Mouse (Mus musculus): Measurements from ENCODE around the gene Cyp2f2. TPM values are rescaled to one million over a fixed set of nuclear protein-coding genes. Genes with fewer than 3 reads are reported as not detected.

The Cyp2f2 gene
- polyA plus RNA-seq, 2 experiments, result 0.11 TPM; not detected in 1

DNA sequence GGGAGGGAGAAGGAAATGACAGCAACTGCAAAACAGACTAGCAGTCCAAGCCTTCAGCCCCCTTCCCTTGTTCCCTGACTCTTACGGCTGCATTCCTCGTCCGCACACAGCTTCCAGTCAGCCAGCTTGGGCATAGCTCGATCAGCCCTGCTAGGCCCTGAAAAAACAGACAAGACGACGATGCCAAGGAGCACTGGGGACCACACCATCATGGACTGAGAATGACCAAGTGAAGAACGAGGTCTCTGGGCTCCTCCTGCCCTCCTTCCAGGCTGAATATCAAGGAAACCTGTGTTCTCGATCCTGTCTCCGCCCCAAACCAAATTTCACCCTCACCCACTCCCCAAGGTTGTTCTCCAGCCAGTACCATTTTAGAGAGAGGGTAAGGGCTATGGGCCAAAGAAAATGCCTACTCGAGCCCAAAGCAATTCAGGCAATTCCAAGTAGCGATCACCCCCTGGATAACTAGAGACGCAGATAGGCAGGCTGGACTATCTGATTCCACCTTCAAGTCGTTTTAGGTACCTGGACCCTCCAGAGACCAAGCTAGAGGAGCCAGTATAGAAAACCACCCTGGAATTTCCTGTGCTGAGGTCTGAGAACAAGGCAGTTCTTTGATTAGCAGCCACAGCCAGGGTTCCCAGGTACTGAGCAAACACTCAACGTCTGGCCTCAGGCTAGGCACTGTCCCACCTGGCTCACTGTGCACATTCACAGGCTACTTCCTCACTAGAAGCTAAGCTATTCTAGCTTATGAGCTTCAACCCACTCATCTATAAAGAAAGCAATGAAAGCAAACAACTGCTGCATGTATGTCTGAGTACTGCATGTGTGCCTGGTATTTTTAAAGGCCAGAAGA lies 61.4 kb downstream of the Cyp2f2 start, which contains the start of the genes Gm21983 and Mia:
Gene Gm21983, minus strand, starts transcription at position 250 of the 859 bp plus-strand sequence.
Gene Mia, minus strand, starts transcription at position 321 of the 859 bp plus-strand sequence.
- peak within 1 kb of the TSS; percentile 56 for H3K4me2 ChIP-seq (replicated peaks; ENCODE audit: low read depth, low read length, severe bottlenecking)
- no peaks in the 10 kb centered on the region for H3K9me3 ChIP-seq (ENCODE audit: control insufficient read depth, low read length)
- H3K27me3 ChIP-seq (ENCODE audit: control insufficient read depth, insufficient read depth, low read length), result no peaks in the 10 kb centered on the region
- peaks cover 14% of the 10 kb centered on the region for H3K4me1 ChIP-seq (ENCODE audit: control insufficient read depth, insufficient read depth, low read length)
- ATAC-seq (ENCODE audit: low FRiP score, low read depth) (no peak), DNase-seq (ENCODE audit: low spot score) (peak; percentile 26)
- peak within 1 kb of the TSS; percentile 90 for H3K27ac ChIP-seq (replicated peaks; ENCODE audit: low read depth, low read length)
- peak within 1 kb of the TSS; percentile 52 for H3K9ac ChIP-seq (ENCODE audit: low read depth, low read length, severe bottlenecking)
- H3K4me3 ChIP-seq (replicated peaks; ENCODE audit: low read length), result peak within 1 kb of the TSS; percentile 63
- peaks cover 25% of the 10 kb centered on the region for H3K36me3 ChIP-seq (ENCODE audit: control insufficient read depth, insufficient read depth, low read length)
- WGBS, result 58% methylated on average over 14 of the region's 14 CpGs
- no peak for TF ChIP-seq POLR2A (IDR thresholded peaks at IDR 0.05; ENCODE audit: borderline replicate concordance, extremely low read depth, insufficient read depth, insufficient read length)

DNA sequence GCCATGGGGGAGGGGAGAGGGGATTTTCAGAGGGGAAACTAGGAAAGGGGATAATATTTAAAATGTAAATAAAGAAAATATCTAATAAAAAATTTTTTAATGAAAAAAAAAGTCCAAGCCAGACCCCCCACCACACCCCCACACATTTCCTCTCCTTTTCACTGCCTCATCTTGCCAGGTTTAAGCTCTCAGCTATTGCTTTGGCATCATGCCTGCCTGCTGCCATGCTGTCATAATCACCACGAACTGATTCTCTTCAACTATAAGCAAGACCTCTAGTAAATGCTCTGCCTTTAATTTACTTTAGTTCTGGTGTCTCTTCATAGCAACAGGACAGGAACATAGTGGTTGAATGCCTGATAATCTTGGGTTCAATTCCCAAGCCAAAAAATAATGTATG lies 62.8 kb downstream of the Cyp2f2 start:
- no peak overlapping the region for H3K27ac ChIP-seq (replicated peaks; ENCODE audit: low read depth, low read length)
- WGBS, result 85% methylated on average over 1 of the region's 1 CpGs

More for the DNA sequence above, 62.8 kb downstream of the Cyp2f2 start:
- DNase-seq (ENCODE audit: low spot score), result no peak
- Histone ChIP-seq H3K4me2 (replicated peaks; ENCODE audit: low read depth, low read length, severe bottlenecking) (no peak overlapping the region), H3K36me3 (ENCODE audit: control insufficient read depth, insufficient read depth, low read length) (peaks cover 38% of the 10 kb centered on the region), H3K27me3 (ENCODE audit: control insufficient read depth, insufficient read depth, low read length) (no peaks in the 10 kb centered on the region), H3K9me3 (ENCODE audit: control insufficient read depth, low read length) (no peaks in the 10 kb centered on the region), H3K9ac (ENCODE audit: low read depth, low read length, severe bottlenecking) (no peak overlapping the region), H3K4me1 (ENCODE audit: control insufficient read depth, insufficient read depth, low read length) (peaks cover 14% of the 10 kb centered on the region), H3K4me3 (replicated peaks; ENCODE audit: low read length) (no peak overlapping the region)
- ATAC-seq (ENCODE audit: low FRiP score, low read depth), result no peak
- no peak for TF ChIP-seq POLR2A (IDR thresholded peaks at IDR 0.05; ENCODE audit: borderline replicate concordance, extremely low read depth, insufficient read depth, insufficient read length)

Small RNA genes within 50 kb of the gene (microRNA-seq; reads per million reads assigned to microRNA genes)
- gene Mir3101, result 0.69 reads per million

Other genes starting within 250 kb of the Cyp2f2 start
- not detected in 2 replicates for gene Cyp2a22, start 180.5 kb upstream of the Cyp2f2 start, polyA plus RNA-seq (2012; rRNA removed)
- not detected in 2 replicates for gene Cyp2a22, start 180.5 kb upstream of the Cyp2f2 start, polyA plus RNA-seq (2014; fragmentation: Nextera tagmentation; extraction: Ambion mirVana)
- 0.05 TPM in 1 of 2 replicates, not detected in the other for gene Cyp2a12, start 90.8 kb upstream of the Cyp2f2 start, polyA plus RNA-seq (2012; rRNA removed)
- gene Cyp2a12, start 90.8 kb upstream of the Cyp2f2 start, polyA plus RNA-seq (2014; fragmentation: Nextera tagmentation; extraction: Ambion mirVana), result not detected in 2 replicates
- gene Cyp2t4, start 33.8 kb downstream of the Cyp2f2 start, polyA plus RNA-seq (2012; rRNA removed), result not detected in 2 replicates
- not detected in 2 replicates for gene Cyp2t4, start 33.8 kb downstream of the Cyp2f2 start, polyA plus RNA-seq (2014; fragmentation: Nextera tagmentation; extraction: Ambion mirVana)
- 88.3 and 96.4 TPM in 2 replicates for gene Egln2, start 46.9 kb downstream of the Cyp2f2 start, polyA plus RNA-seq (2012; rRNA removed)
- gene Egln2, start 46.9 kb downstream of the Cyp2f2 start, polyA plus RNA-seq (2014; fragmentation: Nextera tagmentation; extraction: Ambion mirVana), result 41.9 and 49.2 TPM in 2 replicates
- 78.3 and 93.5 TPM in 2 replicates for gene Rab4b, start 59.0 kb downstream of the Cyp2f2 start, polyA plus RNA-seq (2012; rRNA removed)
- gene Rab4b, start 59.0 kb downstream of the Cyp2f2 start, polyA plus RNA-seq (2014; fragmentation: Nextera tagmentation; extraction: Ambion mirVana), result 61.5 and 70.9 TPM in 2 replicates
- 5.2 and 9.0 TPM in 2 replicates for gene Gm21983, start 61.2 kb downstream of the Cyp2f2 start, polyA plus RNA-seq (2012; rRNA removed)
- 0.58 and 0.62 TPM in 2 replicates for gene Gm21983, start 61.2 kb downstream of the Cyp2f2 start, polyA plus RNA-seq (2014; fragmentation: Nextera tagmentation; extraction: Ambion mirVana)
- 193 and 236 TPM in 2 replicates for gene Mia, start 61.2 kb downstream of the Cyp2f2 start, polyA plus RNA-seq (2012; rRNA removed)
- 147 and 156 TPM in 2 replicates for gene Mia, start 61.2 kb downstream of the Cyp2f2 start, polyA plus RNA-seq (2014; fragmentation: Nextera tagmentation; extraction: Ambion mirVana)
- 12.9 and 14.7 TPM in 2 replicates for gene BC024978, start 75.9 kb downstream of the Cyp2f2 start, polyA plus RNA-seq (2012; rRNA removed)
- 3.6 TPM in 2 replicates for gene BC024978, start 75.9 kb downstream of the Cyp2f2 start, polyA plus RNA-seq (2014; fragmentation: Nextera tagmentation; extraction: Ambion mirVana)
- 385 and 386 TPM in 2 replicates for gene Snrpa, start 76.4 kb downstream of the Cyp2f2 start, polyA plus RNA-seq (2012; rRNA removed)
- gene Snrpa, start 76.4 kb downstream of the Cyp2f2 start, polyA plus RNA-seq (2014; fragmentation: Nextera tagmentation; extraction: Ambion mirVana), result 250 and 267 TPM in 2 replicates
- gene Itpkc, start 108.8 kb downstream of the Cyp2f2 start, polyA plus RNA-seq (2012; rRNA removed), result 13.0 and 15.5 TPM in 2 replicates
- gene Itpkc, start 108.8 kb downstream of the Cyp2f2 start, polyA plus RNA-seq (2014; fragmentation: Nextera tagmentation; extraction: Ambion mirVana), result 9.6 and 11.5 TPM in 2 replicates
- gene Coq8b, start 113.1 kb downstream of the Cyp2f2 start, polyA plus RNA-seq (2012; rRNA removed), result 43.4 and 58.3 TPM in 2 replicates
- gene Coq8b, start 113.1 kb downstream of the Cyp2f2 start, polyA plus RNA-seq (2014; fragmentation: Nextera tagmentation; extraction: Ambion mirVana), result 15.5 and 16.5 TPM in 2 replicates
- gene Numbl, start 138.5 kb downstream of the Cyp2f2 start, polyA plus RNA-seq (2012; rRNA removed), result 83.6 and 119 TPM in 2 replicates
- 25.2 and 26.6 TPM in 2 replicates for gene Numbl, start 138.5 kb downstream of the Cyp2f2 start, polyA plus RNA-seq (2014; fragmentation: Nextera tagmentation; extraction: Ambion mirVana)
- 86.0 and 107 TPM in 2 replicates for gene Ltbp4, start 217.8 kb downstream of the Cyp2f2 start, polyA plus RNA-seq (2012; rRNA removed)
- gene Ltbp4, start 217.8 kb downstream of the Cyp2f2 start, polyA plus RNA-seq (2014; fragmentation: Nextera tagmentation; extraction: Ambion mirVana), result 54.3 and 57.1 TPM in 2 replicates
- gene Shkbp1, start 236.1 kb downstream of the Cyp2f2 start, polyA plus RNA-seq (2012; rRNA removed), result 58.7 and 80.6 TPM in 2 replicates
- gene Shkbp1, start 236.1 kb downstream of the Cyp2f2 start, polyA plus RNA-seq (2014; fragmentation: Nextera tagmentation; extraction: Ambion mirVana), result 30.5 and 35.5 TPM in 2 replicates
- 0.32 TPM in 1 of 2 replicates, not detected in the other for gene Gm20479, start 237.5 kb downstream of the Cyp2f2 start, polyA plus RNA-seq (2012; rRNA removed)
- not detected in 2 replicates for gene Gm20479, start 237.5 kb downstream of the Cyp2f2 start, polyA plus RNA-seq (2014; fragmentation: Nextera tagmentation; extraction: Ambion mirVana)